Mouse (Mus musculus) forebrain, postnatal 0 days (tissue): ENCODE measurements at regions not wholly inside any gene's neighbourhood (a gene's known extent, or its start where the extent isn't known, plus 50 kb on each side); places are given as distances from the start of the nearest gene placed in this dataset.
A peak's percentile ranks its signal among the peaks of the same experiment; 100 is the strongest.

Experiments used
- ATAC-seq: fragments of 200-750 bp; cut with Nextera tagmentation; 2 replicates; pipeline ENCODE4 v1.8.0; 2017; ENCODE audit warnings: mild to moderate bottlenecking, moderate library complexity
- DNase-seq: peaks from one replicate; pipeline ENCODE4 v3.0.0-alpha.2; 2015
- H3K27ac ChIP-seq: fragments of 300-500 bp; sonication (generic); 2 replicates; pipeline ENCODE4 v1.5.1; 2014; ENCODE audit warnings: low read depth, mild to moderate bottlenecking, antibody characterized with exemption, low read length, moderate library complexity, mixed read lengths
- H3K27me3 ChIP-seq: fragments of 300-500 bp; sonication (generic); 2 replicates; pipeline ENCODE4 v1.6.1; 2014; ENCODE audit warnings: mild to moderate bottlenecking, low read length, mixed read lengths; ENCODE audit not compliant: insufficient read depth
- H3K36me3 ChIP-seq: fragments of 300-500 bp; sonication (generic); 2 replicates; pipeline ENCODE4 v1.6.1; 2014; ENCODE audit warnings: mild to moderate bottlenecking, moderate library complexity; ENCODE audit not compliant: insufficient read depth
- H3K4me1 ChIP-seq: fragments of 300-500 bp; sonication (generic); 2 replicates; pipeline ENCODE4 v1.6.1; 2014; ENCODE audit warnings: antibody characterized with exemption; ENCODE audit not compliant: insufficient read depth
- H3K4me2 ChIP-seq: fragments of 300-500 bp; sonication (generic); 2 replicates; pipeline ENCODE4 v1.6.1; 2014; ENCODE audit warnings: low read depth, mild to moderate bottlenecking, moderate library complexity
- H3K4me3 ChIP-seq: fragments of 300-500 bp; sonication (generic); 2 replicates; pipeline ENCODE4 v1.5.1; 2014; ENCODE audit warnings: low read depth, low read length, mixed read lengths
- H3K9ac ChIP-seq: fragments of 300-500 bp; sonication (generic); 2 replicates; pipeline ENCODE4 v1.6.1; 2014; ENCODE audit warnings: mild to moderate bottlenecking
- H3K9me3 ChIP-seq: fragments of 300-500 bp; sonication (generic); 2 replicates; pipeline ENCODE4 v1.6.1; 2016; ENCODE audit warnings: low read length
- CTCF ChIP-seq: sonication (generic); IDR thresholded peaks from 2 replicates; pipeline ENCODE4 v1.5.1; 2016; ENCODE audit warnings: antibody characterized with exemption, control low read depth, low read depth
- WGBS: fragments of 180-500 bp; shearing (Covaris S2); extraction: QIAGEN DNeasy Blood & Tissue Kit; methylation state at CpG from one replicate; pipeline ENCODE4 v1.1.7; 2014; 5-methylcytosine and 5-hydroxymethylcytosine counted together

GRCm38 (mm10) chr17:81134702-81135101, 69.8 kb upstream of the Thumpd2 start:
- 57% methylated on average over 6 of the region's 6 CpGs for WGBS
- no peak overlapping the region for H3K27ac ChIP-seq
- ATAC-seq = peak; percentile 69

GRCm38 (mm10) chr17:81133227-81133626, 68.3 kb upstream of the Thumpd2 start:
- H3K4me2 ChIP-seq = no peak overlapping the region
- H3K9me3 ChIP-seq = no peaks in the 10 kb centered on the region
- WGBS = 30% methylated on average over 4 of the region's 4 CpGs
- H3K27ac ChIP-seq = no peak overlapping the region
- DNase-seq = peak; percentile 49
- peak; percentile 42; the same call in 1 of the 2 replicates for ATAC-seq
- no peaks in the 10 kb centered on the region for H3K27me3 ChIP-seq
- no peaks in the 10 kb centered on the region for H3K4me1 ChIP-seq
- no peak overlapping the region for H3K4me3 ChIP-seq
- H3K36me3 ChIP-seq = no peaks in the 10 kb centered on the region
- H3K9ac ChIP-seq = no peak overlapping the region
- TF ChIP-seq CTCF = peak; percentile 26; the same call in 1 of the 2 replicates

More at GRCm38 (mm10) chr17:81134702-81135101, 69.8 kb upstream of the Thumpd2 start:
- no peak for TF ChIP-seq CTCF
- DNase-seq = peak; percentile 25
- Histone ChIP-seq H3K4me1 (no peaks in the 10 kb centered on the region), H3K9me3 (no peaks in the 10 kb centered on the region), H3K9ac (no peak overlapping the region), H3K4me3 (no peak overlapping the region), H3K36me3 (no peaks in the 10 kb centered on the region), H3K4me2 (no peak overlapping the region), H3K27me3 (no peaks in the 10 kb centered on the region)
